Mouse (Mus musculus) embryonic fibroblast, embryonic 13.5 days (primary cell): ENCODE measurements at regions not wholly inside any gene's neighbourhood (a gene's known extent, or its start where the extent isn't known, plus 50 kb on each side); places are given as distances from the start of the nearest gene placed in this dataset.

Experiments
- H3K27ac ChIP-seq: 2 replicates; pipeline ENCODE4 v1.5.1; 2012; ENCODE audit warnings: low read length, control low read depth, inconsistent platforms; ENCODE audit not compliant: insufficient read depth
- H3K4me1 ChIP-seq: 2 replicates; pipeline ENCODE4 v1.6.1; 2011; ENCODE audit warnings: low read length; ENCODE audit not compliant: control insufficient read depth, insufficient read depth
- H3K4me3 ChIP-seq: 2 replicates; pipeline ENCODE4 v1.5.1; 2011; ENCODE audit warnings: mild to moderate bottlenecking, control low read depth, low read length; ENCODE audit not compliant: insufficient read depth
- CTCF ChIP-seq: IDR thresholded peaks from 2 replicates; pipeline ENCODE4 v1.5.1; 2011; ENCODE audit warnings: mild to moderate bottlenecking, control low read depth, low read length, moderate library complexity, borderline replicate concordance; ENCODE audit not compliant: insufficient read depth
- POLR2A ChIP-seq: IDR thresholded peaks from 2 replicates; pipeline ENCODE4 v1.6.1; 2011; ENCODE audit warnings: low read depth, mild to moderate bottlenecking, control low read depth, low read length, moderate library complexity

- Histone ChIP-seq H3K27ac (no peak overlapping the region), H3K4me3 (no peak overlapping the region), H3K4me1 (no peaks in the 10 kb centered on the region)
- TF ChIP-seq POLR2A (no peak), CTCF (no peak)
Measured at GRCm38 (mm10) chr14:9079014-9079413, 413.0 kb upstream of the 4930452B06Rik start.

DNA sequence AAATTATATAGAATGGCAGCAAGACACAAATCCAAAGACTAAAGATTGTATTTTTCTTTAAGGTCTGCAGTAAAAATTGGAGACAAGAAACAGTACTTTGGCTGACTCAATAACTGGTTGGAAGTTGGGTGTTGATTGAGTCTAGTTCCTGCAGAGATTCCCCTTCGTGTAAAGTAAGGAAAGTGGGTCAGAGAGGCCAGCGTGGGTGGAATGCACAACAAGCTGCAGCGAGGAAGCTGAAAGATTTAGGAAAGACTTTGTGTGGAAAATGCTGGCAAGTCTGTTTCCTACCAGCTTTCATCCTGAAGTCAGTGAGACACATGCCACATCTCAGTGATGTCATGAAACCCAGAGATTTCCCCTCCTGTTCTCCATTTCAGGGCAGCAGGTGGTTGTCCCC is 405.1 kb upstream of the 4930452B06Rik start:
- Histone ChIP-seq H3K4me1 (no peaks in the 10 kb centered on the region), H3K4me3 (no peak overlapping the region), H3K27ac (no peak overlapping the region)
- TF ChIP-seq CTCF (no peak), POLR2A (no peak)

DNA sequence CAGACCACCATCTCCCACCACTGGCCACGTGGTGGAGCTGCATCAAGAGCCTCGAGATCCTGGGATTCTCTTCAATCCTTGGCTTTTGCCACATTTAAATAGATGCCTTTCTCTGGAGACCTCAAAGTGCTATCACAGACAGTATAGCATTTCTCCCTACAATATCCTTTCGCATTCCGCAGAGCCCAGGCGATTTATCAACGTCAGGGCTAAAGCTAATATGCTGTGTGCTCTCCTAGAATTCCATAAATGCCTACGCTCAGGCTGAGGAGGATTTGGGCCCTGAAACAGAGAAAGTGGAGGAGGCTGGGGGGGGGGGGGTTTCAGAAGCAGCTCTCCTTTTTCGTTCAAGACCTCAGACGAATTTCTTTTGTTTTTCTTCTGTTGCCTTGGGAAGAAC is 394.0 kb upstream of the 4930452B06Rik start:
- no peak overlapping the region for H3K27ac ChIP-seq
- TF ChIP-seq CTCF (peak; percentile 21; the same call in 1 of the 2 replicates), POLR2A (no peak)
- H3K4me1 ChIP-seq: no peaks in the 10 kb centered on the region
- no peak overlapping the region for H3K4me3 ChIP-seq

DNA sequence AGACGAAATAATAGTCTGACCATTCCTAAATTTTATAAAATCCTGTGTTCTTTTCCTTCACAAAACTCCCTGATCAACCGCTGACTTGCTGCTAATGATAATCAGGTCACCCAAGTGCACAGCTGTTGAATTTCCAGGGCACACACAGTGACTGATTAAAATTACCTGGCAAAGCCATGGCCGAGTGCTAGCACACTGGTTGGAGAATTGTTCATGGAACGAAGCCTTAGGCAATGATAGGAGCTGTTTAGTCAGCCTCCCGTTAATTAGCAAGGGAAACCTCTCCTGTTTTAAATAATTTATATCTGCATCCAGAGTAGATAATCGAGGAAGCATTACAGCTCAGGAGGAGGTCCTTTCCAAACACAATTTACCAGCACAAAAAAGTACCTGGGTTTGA is 362.8 kb upstream of the 4930452B06Rik start:
- no peak overlapping the region for H3K4me3 ChIP-seq
- peaks cover 2% of the 10 kb centered on the region for H3K4me1 ChIP-seq
- no peak for TF ChIP-seq CTCF
- TF ChIP-seq POLR2A: no peak
- peak overlapping the region; percentile 42 for H3K27ac ChIP-seq

DNA sequence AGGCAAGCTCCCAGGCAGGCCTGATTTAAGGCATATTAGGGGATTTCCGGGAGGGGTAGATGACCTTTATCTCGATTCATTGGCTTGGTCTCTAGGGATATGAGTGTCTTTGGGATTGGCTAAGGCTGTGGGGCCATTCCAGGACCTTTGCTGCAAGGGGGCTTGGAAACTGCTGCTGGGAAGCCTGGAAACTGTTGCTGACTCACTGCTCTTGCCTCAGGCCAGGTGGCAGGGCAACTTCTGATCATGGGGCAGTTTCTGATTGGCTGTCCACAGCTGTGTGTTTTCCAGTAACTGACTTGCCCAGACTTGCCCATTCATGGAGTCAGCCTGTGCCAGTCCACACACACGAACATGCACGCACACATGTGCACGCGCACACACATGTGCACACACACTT is 349.8 kb upstream of the 4930452B06Rik start:
- Histone ChIP-seq H3K4me3 (no peak overlapping the region), H3K4me1 (no peaks in the 10 kb centered on the region), H3K27ac (no peak overlapping the region)
- TF ChIP-seq CTCF (no peak), POLR2A (no peak)

DNA sequence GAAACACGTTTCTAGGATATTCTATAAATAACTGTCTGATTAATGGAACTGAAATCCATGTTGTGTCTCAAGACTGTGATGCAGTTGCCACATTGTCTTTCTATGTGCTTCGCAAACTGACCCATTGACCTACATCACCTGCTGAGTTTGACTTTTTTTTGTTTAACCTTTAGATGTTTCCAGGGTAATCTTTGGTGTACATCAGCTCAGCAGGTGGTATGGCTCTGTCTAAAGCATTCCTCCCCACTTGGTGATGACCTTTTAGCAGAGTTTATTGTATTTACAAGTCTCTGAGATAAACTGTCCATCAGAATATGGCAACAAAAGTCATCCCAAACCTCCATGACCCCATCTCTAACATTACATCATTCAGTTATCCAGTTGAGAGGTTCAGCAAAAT is 337.0 kb upstream of the 4930452B06Rik start:
- Histone ChIP-seq H3K4me3 (no peak overlapping the region), H3K4me1 (no peaks in the 10 kb centered on the region), H3K27ac (no peak overlapping the region)
- TF ChIP-seq POLR2A: no peak
- TF ChIP-seq CTCF: no peak

DNA sequence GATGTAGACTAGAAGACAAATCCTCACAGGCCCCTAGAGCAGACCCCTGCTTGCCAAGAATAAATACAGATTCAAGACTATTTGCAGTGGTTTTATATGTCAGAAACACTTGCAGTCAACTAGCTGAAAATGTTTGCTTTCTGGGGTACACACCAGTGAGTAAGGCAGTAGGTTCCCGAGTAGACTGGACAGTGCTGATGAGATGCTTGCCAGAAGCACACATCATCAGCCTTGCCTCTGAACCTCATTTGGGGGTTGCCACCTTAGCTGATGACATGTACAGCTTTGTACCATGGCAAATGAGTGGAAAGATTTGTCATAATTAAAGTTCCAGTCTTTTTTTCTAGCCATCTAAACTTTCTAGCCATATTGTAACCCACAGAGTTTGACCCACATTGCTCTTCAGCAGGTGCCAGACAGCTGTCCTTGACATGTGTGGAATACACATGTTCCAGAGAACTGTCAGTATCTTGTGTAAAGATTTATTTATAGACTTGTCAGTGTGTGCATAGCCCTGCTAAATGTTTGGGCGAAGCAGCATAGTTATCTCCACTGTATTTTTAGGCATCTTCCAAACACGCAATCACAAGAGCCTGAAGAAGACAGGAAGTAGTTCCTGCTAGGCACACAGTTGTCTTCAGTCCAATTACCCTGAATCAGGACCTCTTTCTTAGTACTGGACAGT is 334.5 kb upstream of the 4930452B06Rik start:
- H3K4me1 ChIP-seq: no peaks in the 10 kb centered on the region
- TF ChIP-seq POLR2A (no peak), CTCF (no peak)
- H3K4me3 ChIP-seq: no peak overlapping the region
- no peak overlapping the region for H3K27ac ChIP-seq

DNA sequence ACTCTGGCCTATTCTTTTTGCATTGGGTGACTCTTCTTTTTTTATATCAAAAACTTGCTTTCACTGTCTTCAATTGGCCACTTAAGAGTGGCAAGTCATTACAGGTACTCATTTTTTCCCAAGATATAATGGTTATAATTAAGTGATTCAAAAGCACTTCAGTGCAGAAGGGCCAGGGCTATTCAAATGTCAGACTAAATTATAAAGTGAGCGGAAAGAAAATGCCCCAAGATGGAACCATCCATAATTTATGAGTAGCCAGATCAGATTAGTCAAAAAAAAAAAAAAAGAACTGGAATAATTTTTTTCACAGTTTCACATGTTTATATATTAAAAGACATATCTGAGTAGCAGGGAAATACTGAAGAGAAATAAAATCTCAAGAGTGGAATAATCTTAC is 333.8 kb upstream of the 4930452B06Rik start:
- no peak for TF ChIP-seq CTCF
- TF ChIP-seq POLR2A: no peak
- H3K4me1 ChIP-seq: no peaks in the 10 kb centered on the region
- no peak overlapping the region for H3K27ac ChIP-seq
- H3K4me3 ChIP-seq: no peak overlapping the region

DNA sequence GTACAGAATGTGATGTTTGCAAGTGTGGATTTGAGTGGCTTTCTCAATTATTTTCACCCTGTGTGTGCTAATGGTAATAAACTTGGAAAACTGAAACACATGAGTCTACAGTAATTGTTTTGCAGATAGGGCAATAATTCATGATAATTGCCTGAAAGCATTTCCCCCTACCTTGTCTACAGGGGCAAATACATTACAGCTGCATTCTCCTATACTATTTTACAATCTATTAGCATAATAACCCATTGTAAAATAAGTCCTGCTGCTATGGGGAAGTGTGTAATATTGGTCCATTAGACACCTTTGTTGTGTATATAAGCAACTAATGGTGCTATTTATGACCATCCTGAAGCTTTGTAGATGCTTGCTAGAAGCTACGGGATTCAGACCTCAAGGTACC is 327.4 kb upstream of the 4930452B06Rik start:
- no peak for TF ChIP-seq CTCF
- TF ChIP-seq POLR2A: no peak
- Histone ChIP-seq H3K27ac (no peak overlapping the region), H3K4me3 (no peak overlapping the region), H3K4me1 (no peaks in the 10 kb centered on the region)

- no peak overlapping the region for H3K4me3 ChIP-seq
Measured at GRCm38 (mm10) chr14:8985086-8985793, 319.2 kb upstream of the 4930452B06Rik start.

More at GRCm38 (mm10) chr14:8985086-8985793, 319.2 kb upstream of the 4930452B06Rik start:
- Histone ChIP-seq H3K4me1 (no peaks in the 10 kb centered on the region), H3K27ac (no peak overlapping the region)
- no peak for TF ChIP-seq CTCF
- no peak for TF ChIP-seq POLR2A
